Mouse (Mus musculus): Measurements from ENCODE around the gene Rpl24. TPM values are rescaled to one million over a fixed set of nuclear protein-coding genes. Genes with fewer than 3 reads are reported as not detected.
A peak's percentile ranks its signal among the peaks of the same experiment; 100 is the strongest.

The Rpl24 gene
- polyA plus RNA-seq, 1 experiment from 2014 or later, result 684 TPM

- H3K4me3 ChIP-seq, result peak within 1 kb of the TSS; percentile 98
- H3K27me3 ChIP-seq (ENCODE audit: insufficient read depth, poor library complexity, severe bottlenecking), result no peaks in the 10 kb centered on the region
- H3K27ac ChIP-seq, result peak within 1 kb of the TSS; percentile 88
- under 1% methylated on average over 78 of the region's 86 CpGs for WGBS
- peak; percentile 99 for DNase-seq (ENCODE audit: low spot score)
- H3K9me3 ChIP-seq, result no peaks in the 10 kb centered on the region
- peaks cover 12% of the 10 kb centered on the region; the same call in 1 of the 2 replicates for H3K4me1 ChIP-seq
- peaks cover 44% of the 10 kb centered on the region for H3K36me3 ChIP-seq
Measured at GRCm38 (mm10) chr16:55973431-55974255, 7.6 kb downstream of the Rpl24 start, which contains the start of gene Zbtb11. Gene Zbtb11 (plus strand): TSS chr16:55973883.

GRCm38 (mm10) chr16:55974256-55974902 is 8.3 kb downstream of the Rpl24 start:
- Histone ChIP-seq H3K4me3 (peak overlapping the region; percentile 98), H3K36me3 (peaks cover 36% of the 10 kb centered on the region), H3K27ac (peak overlapping the region; percentile 88), H3K9me3 (no peaks in the 10 kb centered on the region), H3K4me1 (peaks cover 12% of the 10 kb centered on the region; the same call in 1 of the 2 replicates), H3K27me3 (ENCODE audit: insufficient read depth, poor library complexity, severe bottlenecking) (no peaks in the 10 kb centered on the region)
- DNase-seq (ENCODE audit: low spot score), result peak; percentile 96
- WGBS, result under 1% methylated on average over 55 of the region's 55 CpGs

- peaks cover 31% of the 10 kb centered on the region for H3K36me3 ChIP-seq
- H3K4me1 ChIP-seq, result peaks cover 12% of the 10 kb centered on the region; the same call in 1 of the 2 replicates
- H3K27ac ChIP-seq, result peak overlapping the region; percentile 88; the same call in 1 of the 2 replicates
- H3K4me3 ChIP-seq, result peak overlapping the region; percentile 98
- no peaks in the 10 kb centered on the region for H3K27me3 ChIP-seq (ENCODE audit: insufficient read depth, poor library complexity, severe bottlenecking)
- DNase-seq (ENCODE audit: low spot score), result no peak
- H3K9me3 ChIP-seq, result no peaks in the 10 kb centered on the region
- WGBS, result 12% methylated on average over 14 of the region's 14 CpGs
Measured at GRCm38 (mm10) chr16:55974903-55975285, 8.8 kb downstream of the Rpl24 start.

- Histone ChIP-seq H3K27me3 (ENCODE audit: insufficient read depth, poor library complexity, severe bottlenecking) (no peaks in the 10 kb centered on the region), H3K27ac (no peak overlapping the region), H3K4me3 (no peak overlapping the region), H3K4me1 (no peaks in the 10 kb centered on the region), H3K36me3 (peaks cover 45% of the 10 kb centered on the region), H3K9me3 (no peaks in the 10 kb centered on the region)
- DNase-seq (ENCODE audit: low spot score), result no peak
- 90% methylated on average over 3 of the region's 3 CpGs for WGBS
Measured at GRCm38 (mm10) chr16:55986001-55986400, 19.9 kb downstream of the Rpl24 start.

- H3K36me3 ChIP-seq, result peaks cover 44% of the 10 kb centered on the region
- WGBS, result 91% methylated on average over 4 of the region's 4 CpGs
- no peak for DNase-seq (ENCODE audit: low spot score)
- H3K27ac ChIP-seq, result no peak overlapping the region
- H3K4me3 ChIP-seq, result no peak overlapping the region
- no peaks in the 10 kb centered on the region for H3K9me3 ChIP-seq
- no peaks in the 10 kb centered on the region for H3K4me1 ChIP-seq
- no peaks in the 10 kb centered on the region for H3K27me3 ChIP-seq (ENCODE audit: insufficient read depth, poor library complexity, severe bottlenecking)
Measured at GRCm38 (mm10) chr16:55990311-55990710, 24.2 kb downstream of the Rpl24 start.

- H3K27me3 ChIP-seq (ENCODE audit: insufficient read depth, poor library complexity, severe bottlenecking), result no peaks in the 10 kb centered on the region
- no peak overlapping the region for H3K4me3 ChIP-seq
- WGBS, result 93% methylated on average over 2 of the region's 2 CpGs
- H3K9me3 ChIP-seq, result no peaks in the 10 kb centered on the region
- no peaks in the 10 kb centered on the region for H3K4me1 ChIP-seq
- peaks cover 46% of the 10 kb centered on the region for H3K36me3 ChIP-seq
- no peak overlapping the region for H3K27ac ChIP-seq
- DNase-seq (ENCODE audit: low spot score), result no peak
Measured at GRCm38 (mm10) chr16:55994235-55994634, 28.2 kb downstream of the Rpl24 start.

- 93% methylated on average over 11 of the region's 11 CpGs for WGBS
- no peaks in the 10 kb centered on the region for H3K27me3 ChIP-seq (ENCODE audit: insufficient read depth, poor library complexity, severe bottlenecking)
- H3K4me3 ChIP-seq, result no peak overlapping the region
- no peaks in the 10 kb centered on the region for H3K9me3 ChIP-seq
- DNase-seq (ENCODE audit: low spot score), result no peak
- no peaks in the 10 kb centered on the region for H3K4me1 ChIP-seq
- H3K36me3 ChIP-seq, result peaks cover 56% of the 10 kb centered on the region
- H3K27ac ChIP-seq, result no peak overlapping the region
Measured at GRCm38 (mm10) chr16:56006798-56007197, 40.7 kb downstream of the Rpl24 start.

- DNase-seq (ENCODE audit: low spot score), result no peak
- Histone ChIP-seq H3K4me3 (no peak overlapping the region), H3K4me1 (no peaks in the 10 kb centered on the region), H3K9me3 (no peaks in the 10 kb centered on the region), H3K27me3 (ENCODE audit: insufficient read depth, poor library complexity, severe bottlenecking) (no peaks in the 10 kb centered on the region), H3K27ac (no peak overlapping the region), H3K36me3 (peaks cover 57% of the 10 kb centered on the region)
- WGBS, result 93% methylated on average over 1 of the region's 1 CpGs
Measured at GRCm38 (mm10) chr16:56008862-56009261, 42.8 kb downstream of the Rpl24 start.

GRCm38 (mm10) chr16:56012789-56013743 is 47.0 kb downstream of the Rpl24 start:
- H3K4me3 ChIP-seq, result no peak overlapping the region
- no peaks in the 10 kb centered on the region for H3K4me1 ChIP-seq
- no peaks in the 10 kb centered on the region for H3K9me3 ChIP-seq
- H3K27me3 ChIP-seq (ENCODE audit: insufficient read depth, poor library complexity, severe bottlenecking), result no peaks in the 10 kb centered on the region
- DNase-seq (ENCODE audit: low spot score), result no peak
- WGBS, result 88% methylated on average over 10 of the region's 10 CpGs
- no peak overlapping the region for H3K27ac ChIP-seq
- peaks cover 47% of the 10 kb centered on the region for H3K36me3 ChIP-seq

- no peak overlapping the region for H3K27ac ChIP-seq
- H3K4me1 ChIP-seq, result no peaks in the 10 kb centered on the region
- no peaks in the 10 kb centered on the region for H3K27me3 ChIP-seq (ENCODE audit: insufficient read depth, poor library complexity, severe bottlenecking)
- 89% methylated on average over 7 of the region's 7 CpGs for WGBS
- no peaks in the 10 kb centered on the region for H3K9me3 ChIP-seq
- H3K4me3 ChIP-seq, result no peak overlapping the region
- peaks cover 57% of the 10 kb centered on the region for H3K36me3 ChIP-seq
- no peak for DNase-seq (ENCODE audit: low spot score)
Measured at GRCm38 (mm10) chr16:56014076-56014475, 48.0 kb downstream of the Rpl24 start.

GRCm38 (mm10) chr16:56019660-56020059 is 53.6 kb downstream of the Rpl24 start:
- DNase-seq (ENCODE audit: low spot score), result peak; percentile 54
- H3K27me3 ChIP-seq (ENCODE audit: insufficient read depth, poor library complexity, severe bottlenecking), result no peaks in the 10 kb centered on the region
- H3K4me1 ChIP-seq, result no peaks in the 10 kb centered on the region
- H3K4me3 ChIP-seq, result no peak overlapping the region
- peaks cover 60% of the 10 kb centered on the region for H3K36me3 ChIP-seq
- H3K27ac ChIP-seq, result no peak overlapping the region
- 94% methylated on average over 7 of the region's 7 CpGs for WGBS
- H3K9me3 ChIP-seq, result no peaks in the 10 kb centered on the region
